Mouse (Mus musculus) hindbrain, postnatal 0 days (tissue): ENCODE results near the gene Arntl2. TPM values are rescaled to one million over a fixed set of nuclear protein-coding genes. Genes with fewer than 3 reads are reported as not detected.

Experiments
- ATAC-seq: fragments of 200-750 bp; cut with Nextera tagmentation; 2 replicates; pipeline ENCODE4 v1.8.0; 2017; ENCODE audit warnings: mild to moderate bottlenecking, moderate TSS enrichment, moderate library complexity
- DNase-seq: peaks from one replicate; pipeline ENCODE4 v3.0.0-alpha.2; 2015; ENCODE audit warnings: low spot score
- H3K27ac ChIP-seq: fragments of 300-500 bp; sonication (generic); 2 replicates; pipeline ENCODE4 v1.5.1; 2014; ENCODE audit warnings: mild to moderate bottlenecking
- H3K27me3 ChIP-seq: fragments of 300-500 bp; sonication (generic); 2 replicates; pipeline ENCODE4 v1.6.1; 2014; ENCODE audit warnings: low read length, mixed read lengths; ENCODE audit not compliant: insufficient read depth
- H3K36me3 ChIP-seq: fragments of 300-500 bp; sonication (generic); 2 replicates; pipeline ENCODE4 v1.6.1; 2014; ENCODE audit warnings: low read length, mixed read lengths; ENCODE audit not compliant: insufficient read depth
- H3K4me1 ChIP-seq: fragments of 300-500 bp; sonication (generic); 2 replicates; pipeline ENCODE4 v1.6.1; 2014; ENCODE audit warnings: antibody characterized with exemption, low read length, mixed read lengths; ENCODE audit not compliant: insufficient read depth
- H3K4me2 ChIP-seq: fragments of 300-500 bp; sonication (generic); 2 replicates; pipeline ENCODE4 v1.6.1; 2014; ENCODE audit warnings: low read depth, mild to moderate bottlenecking, low read length, moderate library complexity, mixed read lengths
- H3K4me3 ChIP-seq: fragments of 300-500 bp; sonication (generic); 2 replicates; pipeline ENCODE4 v1.5.1; 2014; ENCODE audit warnings: low read length
- H3K9ac ChIP-seq: fragments of 300-500 bp; sonication (generic); replicated peaks from 2 replicates; pipeline ENCODE4 v1.6.1; 2014; ENCODE audit warnings: mild to moderate bottlenecking, low read length, moderate library complexity, mixed read lengths
- H3K9me3 ChIP-seq: fragments of 300-500 bp; sonication (generic); 2 replicates; pipeline ENCODE4 v1.6.1; 2016; ENCODE audit warnings: low read length, mixed read lengths
- CTCF ChIP-seq: IDR thresholded peaks from 2 replicates; pipeline ENCODE4 v1.5.1; 2016; ENCODE audit warnings: antibody characterized with exemption, control low read depth, low read depth
- WGBS: fragments of 180-500 bp; shearing (Covaris S2); extraction: QIAGEN DNeasy Blood & Tissue Kit; methylation state at CpG from one replicate; pipeline ENCODE4 v1.1.7; 2014; 5-methylcytosine and 5-hydroxymethylcytosine counted together
- polyA plus RNA-seq: library from polyadenylated mRNA; unstranded; fragments of >200 nt; fragmentation: Nextera tagmentation; extraction: Ambion mirVana; gene quantifications from 2 replicates; pipeline ENCODE4 v1.2.1, GENCODE M21; 2015
- total RNA-seq: library from RNA; depleted of rRNA; stranded (reverse); fragments of >200 nt; gene quantifications from 2 replicates; pipeline ENCODE4 v1.2.3, GENCODE M21; 2014

Arntl2 gene
- total and polyA plus RNA-seq, 2 experiments from 2014 or later, result 3.9 to 4.1 TPM

DNA sequence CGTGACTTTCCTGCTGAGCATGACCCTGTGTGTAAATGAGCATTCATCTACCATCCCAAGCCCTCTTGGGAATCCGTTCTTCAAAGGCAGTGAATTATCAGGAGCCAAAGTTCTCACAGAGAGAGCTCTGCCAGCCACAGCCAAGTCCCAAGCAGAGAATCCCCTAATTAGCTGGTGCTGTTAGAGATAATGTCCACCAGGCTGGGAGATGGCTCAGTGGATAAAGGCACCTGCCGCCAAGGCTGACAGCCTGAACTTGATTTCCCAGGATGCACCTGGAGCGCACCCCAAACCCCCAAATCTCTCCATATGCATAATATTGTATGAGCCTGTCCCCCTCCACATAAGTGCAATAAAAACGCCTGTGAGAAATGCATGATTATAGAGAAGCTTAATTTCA lies 49.5 kb downstream of the Arntl2 start:
- H3K27me3 ChIP-seq, result no peaks in the 10 kb centered on the region
- WGBS, result 71% methylated on average over 5 of the region's 5 CpGs
- H3K9me3 ChIP-seq, result no peaks in the 10 kb centered on the region
- H3K27ac ChIP-seq, result no peak overlapping the region
- no peak overlapping the region for H3K4me3 ChIP-seq
- no peak overlapping the region for H3K4me2 ChIP-seq
- ATAC-seq (no peak), DNase-seq (no peak)
- H3K36me3 ChIP-seq, result no peaks in the 10 kb centered on the region
- no peak for TF ChIP-seq CTCF
- H3K4me1 ChIP-seq, result no peaks in the 10 kb centered on the region
- H3K9ac ChIP-seq, result no peak overlapping the region

DNA sequence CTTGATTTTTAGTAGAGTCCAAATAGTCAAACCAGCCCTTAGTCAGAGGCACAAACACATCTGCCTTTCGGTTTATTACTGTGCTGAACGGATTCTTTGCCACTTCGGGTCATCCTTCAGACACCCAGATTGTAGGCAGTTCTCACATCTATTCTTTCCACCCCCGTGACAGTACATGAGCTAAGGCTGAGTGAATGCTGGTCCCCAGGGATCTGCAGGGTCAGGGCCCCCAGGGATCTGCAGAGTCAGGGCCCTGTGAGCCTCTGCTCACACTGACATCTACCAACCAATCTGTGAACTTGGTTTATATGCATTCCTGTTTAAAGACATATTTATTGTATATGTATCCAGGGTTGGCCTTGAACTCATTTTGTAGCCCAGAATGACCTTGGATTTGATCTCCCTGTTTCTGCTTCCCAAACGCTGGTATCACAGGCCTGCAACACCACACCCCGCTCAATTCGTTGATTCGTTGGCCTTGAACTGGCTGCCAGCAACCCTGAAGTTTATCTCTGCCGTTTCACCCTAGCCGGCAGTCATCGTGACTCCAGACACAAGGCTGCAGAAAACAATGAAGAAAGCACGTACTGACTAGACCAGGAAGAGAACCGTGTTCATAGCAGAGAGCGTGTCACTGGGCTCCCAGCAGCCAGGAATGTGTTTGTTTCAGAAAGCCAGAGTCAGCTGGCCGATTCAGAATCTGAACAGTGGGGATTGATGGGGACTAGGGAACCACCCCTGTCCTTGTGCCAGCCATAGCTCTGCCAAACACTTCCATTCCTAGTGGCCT lies 50.3 kb downstream of the Arntl2 start:
- Histone ChIP-seq H3K36me3 (no peaks in the 10 kb centered on the region), H3K27ac (no peak overlapping the region), H3K4me1 (no peaks in the 10 kb centered on the region), H3K4me3 (no peak overlapping the region), H3K9me3 (no peaks in the 10 kb centered on the region), H3K9ac (no peak overlapping the region), H3K27me3 (no peaks in the 10 kb centered on the region), H3K4me2 (no peak overlapping the region)
- WGBS, result 62% methylated on average over 15 of the region's 15 CpGs
- DNase-seq, result peak; percentile 40
- TF ChIP-seq CTCF, result no peak
- ATAC-seq, result peak; percentile 67

DNA sequence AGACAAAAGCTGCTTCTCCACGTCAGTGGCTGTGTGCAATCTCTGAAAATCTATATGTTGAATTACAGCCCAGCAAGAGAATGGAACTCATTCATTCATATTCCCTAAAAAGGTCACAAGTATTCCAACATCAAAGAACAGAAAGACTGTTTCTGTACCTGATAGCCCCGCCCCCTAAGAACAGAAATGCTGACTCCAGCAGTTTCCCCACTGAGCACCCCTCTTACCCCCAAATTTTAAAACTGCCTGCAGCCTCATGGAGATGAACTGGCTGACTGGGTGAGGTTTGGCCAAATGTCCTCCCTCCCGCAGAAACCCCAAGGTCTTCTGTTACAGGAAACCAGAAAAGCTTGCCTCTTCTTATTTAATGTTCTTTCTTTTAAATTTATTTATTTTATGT lies 51.5 kb downstream of the Arntl2 start:
- H3K27me3 ChIP-seq, result no peaks in the 10 kb centered on the region
- no peak overlapping the region for H3K4me2 ChIP-seq
- H3K27ac ChIP-seq, result no peak overlapping the region
- 80% methylated on average over 3 of the region's 3 CpGs for WGBS
- DNase-seq, result no peak
- no peak for TF ChIP-seq CTCF
- H3K36me3 ChIP-seq, result no peaks in the 10 kb centered on the region
- no peaks in the 10 kb centered on the region for H3K9me3 ChIP-seq
- no peaks in the 10 kb centered on the region for H3K4me1 ChIP-seq
- ATAC-seq, result no peak
- no peak overlapping the region for H3K9ac ChIP-seq
- no peak overlapping the region for H3K4me3 ChIP-seq

DNA sequence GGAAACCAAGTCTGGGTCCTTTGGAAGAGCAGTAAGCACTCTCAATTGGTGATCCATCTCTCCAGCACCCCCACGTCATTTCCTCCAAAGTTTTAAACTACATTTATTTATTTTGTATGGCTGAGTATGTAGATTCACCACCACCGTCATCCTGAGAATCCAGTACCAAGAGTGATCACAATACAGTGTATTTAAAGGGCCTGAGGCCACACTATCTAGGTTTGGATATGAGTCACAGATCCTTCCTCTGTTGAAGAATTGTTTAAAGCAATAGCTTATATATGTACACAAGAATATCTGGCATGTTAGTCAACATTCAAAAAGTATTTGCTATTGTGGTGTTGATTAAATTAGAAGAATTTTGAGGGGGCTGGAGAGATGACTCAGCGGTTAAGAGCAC lies 52.4 kb downstream of the Arntl2 start:
- Histone ChIP-seq H3K9me3 (no peaks in the 10 kb centered on the region), H3K4me1 (no peaks in the 10 kb centered on the region), H3K4me2 (no peak overlapping the region), H3K27me3 (no peaks in the 10 kb centered on the region), H3K4me3 (no peak overlapping the region), H3K9ac (no peak overlapping the region), H3K27ac (no peak overlapping the region), H3K36me3 (no peaks in the 10 kb centered on the region)
- DNase-seq (no peak), ATAC-seq (no peak)
- TF ChIP-seq CTCF, result no peak
- 87% methylated on average over 3 of the region's 3 CpGs for WGBS

DNA sequence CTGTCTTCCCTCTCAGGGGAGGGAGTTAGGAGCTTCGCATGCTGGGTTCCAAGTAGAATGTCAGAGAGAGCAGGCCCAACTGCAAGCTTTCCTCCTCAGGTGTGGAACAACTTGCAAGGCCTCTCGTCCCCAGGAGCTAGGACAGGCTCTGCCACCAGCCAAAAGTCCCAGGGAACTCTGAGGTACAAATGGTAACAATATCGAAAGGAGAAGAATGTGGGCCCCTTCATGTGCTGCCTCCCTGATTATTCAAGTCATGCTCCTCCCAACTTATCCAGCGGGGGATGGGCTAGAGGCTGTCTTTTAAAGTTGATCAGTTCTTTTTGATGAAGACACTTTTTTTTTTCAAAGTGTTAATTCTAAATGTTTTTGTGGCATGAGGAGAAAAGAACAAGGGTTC lies 54.2 kb downstream of the Arntl2 start, which contains the start of gene Smco2:
Smco2 (plus strand) TSS at position 55 of the 400 bp plus-strand sequence.
- H3K4me1 ChIP-seq, result no peaks in the 10 kb centered on the region
- DNase-seq, result no peak
- no peak within 1 kb of the TSS for H3K9ac ChIP-seq
- no peaks in the 10 kb centered on the region for H3K27me3 ChIP-seq
- no peak within 1 kb of the TSS for H3K4me3 ChIP-seq
- WGBS, result 71% methylated on average over 4 of the region's 4 CpGs
- H3K4me2 ChIP-seq, result no peak within 1 kb of the TSS
- no peak for ATAC-seq
- no peaks in the 10 kb centered on the region for H3K9me3 ChIP-seq
- no peaks in the 10 kb centered on the region for H3K36me3 ChIP-seq
- TF ChIP-seq CTCF, result no peak
- no peak within 1 kb of the TSS for H3K27ac ChIP-seq

DNA sequence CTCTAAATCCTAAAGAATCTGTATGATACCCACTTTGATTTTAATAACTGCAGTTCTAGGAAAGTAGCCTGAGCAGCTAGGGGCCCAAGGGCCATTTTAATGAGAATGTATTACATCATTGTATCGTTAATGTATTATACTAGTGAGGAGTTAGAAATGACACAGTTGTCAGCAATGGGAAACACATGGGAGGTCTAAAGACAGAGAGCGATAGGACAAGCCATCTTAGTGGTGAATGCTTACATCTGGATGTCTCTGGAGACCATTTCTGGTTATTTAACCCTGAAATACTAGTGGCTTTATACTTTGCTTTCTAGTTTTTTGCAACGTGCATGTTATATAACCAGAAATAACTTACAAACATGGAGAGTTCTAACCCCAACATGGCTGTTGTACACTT lies 56.1 kb downstream of the Arntl2 start:
- no peak for TF ChIP-seq CTCF
- whole genome bisulfite sequencing, result 85% methylated on average over 3 of the region's 3 CpGs
- H3K4me3 ChIP-seq, result no peak overlapping the region
- DNase-seq, result no peak
- H3K27ac ChIP-seq, result no peak overlapping the region
- no peak overlapping the region for H3K9ac ChIP-seq
- ATAC-seq, result no peak
- H3K9me3 ChIP-seq, result no peaks in the 10 kb centered on the region
- H3K27me3 ChIP-seq, result no peaks in the 10 kb centered on the region
- H3K4me2 ChIP-seq, result no peak overlapping the region
- H3K4me1 ChIP-seq, result no peaks in the 10 kb centered on the region
- H3K36me3 ChIP-seq, result no peaks in the 10 kb centered on the region

DNA sequence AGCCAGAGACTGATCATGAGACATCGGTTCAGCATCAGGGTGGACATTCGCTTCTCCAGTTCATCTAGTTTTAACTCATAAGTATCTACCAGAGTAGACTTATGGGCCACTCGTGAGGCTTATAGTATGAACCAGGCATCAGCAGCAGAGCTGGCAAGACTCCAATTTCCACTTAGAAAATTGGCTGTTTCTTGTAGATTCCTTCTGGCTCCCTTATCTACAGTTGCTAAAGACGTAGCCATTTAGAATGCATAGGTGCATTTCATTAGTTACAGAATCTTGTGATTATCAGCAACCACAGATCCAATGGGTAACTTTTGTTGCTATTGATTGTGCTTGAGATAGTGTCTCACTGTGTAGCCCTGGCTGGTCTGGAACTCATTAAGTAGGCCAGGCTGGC lies 56.9 kb downstream of the Arntl2 start:
- no peaks in the 10 kb centered on the region for H3K4me1 ChIP-seq
- peak; percentile 35 for DNase-seq
- TF ChIP-seq CTCF, result no peak
- H3K4me2 ChIP-seq, result no peak overlapping the region
- no peaks in the 10 kb centered on the region for H3K9me3 ChIP-seq
- WGBS, result 72% methylated on average over 4 of the region's 4 CpGs
- H3K27ac ChIP-seq, result no peak overlapping the region
- no peaks in the 10 kb centered on the region for H3K27me3 ChIP-seq
- no peaks in the 10 kb centered on the region for H3K36me3 ChIP-seq
- H3K9ac ChIP-seq, result no peak overlapping the region
- no peak for ATAC-seq
- no peak overlapping the region for H3K4me3 ChIP-seq
